Mouse (Mus musculus): Measurements from ENCODE around the gene Neurl2. TPM values are rescaled to one million over a fixed set of nuclear protein-coding genes. Genes with fewer than 3 reads are reported as not detected.
A peak's percentile ranks its signal among the peaks of the same experiment; 100 is the strongest.

Neurl2 gene
- polyA plus RNA-seq, 1 experiment from 2014 or later = 7.7 TPM

DNA sequence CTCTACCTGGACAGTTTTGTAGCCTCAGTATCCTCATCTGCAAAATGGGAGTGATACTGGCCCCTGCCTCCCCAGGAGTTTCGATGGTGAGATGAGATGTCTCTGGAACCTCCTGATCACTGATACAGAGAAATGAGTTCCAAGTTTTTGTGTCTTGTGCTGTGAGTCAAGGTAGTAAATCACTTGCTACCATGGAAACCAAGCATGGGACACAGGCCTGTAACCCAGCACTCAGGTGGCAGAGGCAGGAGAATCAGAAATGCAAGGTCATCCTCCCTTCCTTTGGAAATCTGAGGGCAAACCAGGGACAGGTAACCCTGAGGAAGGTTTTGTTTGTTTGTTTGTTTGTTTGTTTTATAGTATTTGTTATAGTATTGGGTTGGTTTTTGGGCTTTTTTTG, 4.2 kb downstream of the Neurl2 start:
- WGBS = 97% methylated on average over 1 of the region's 1 CpGs
- no peak for ATAC-seq (replicated peaks; ENCODE audit: low FRiP score, low TSS enrichment, low read depth)

DNA sequence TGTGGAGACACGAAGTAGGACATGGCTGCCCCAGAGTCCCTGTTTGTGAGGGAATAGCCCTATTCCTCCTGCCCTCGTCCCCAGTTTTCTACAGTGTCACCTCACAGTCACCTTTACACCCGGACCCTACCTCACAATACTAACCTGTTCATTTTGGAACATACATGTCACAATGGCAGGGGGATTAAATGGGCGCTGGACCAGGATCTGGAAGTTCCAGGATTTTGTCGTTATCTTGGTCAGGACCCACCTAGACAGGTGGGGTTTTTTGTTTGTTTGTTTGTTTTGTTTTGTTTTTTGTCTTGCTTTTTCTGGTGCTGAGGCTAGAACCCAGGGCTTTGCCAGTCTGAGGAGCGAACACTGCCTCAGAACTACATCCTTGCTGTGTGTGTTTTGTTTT, 4.8 kb downstream of the Neurl2 start, which contains the start of gene Spata25:
Gene Spata25, minus strand, starts transcription at position 101 of the 400 bp plus-strand sequence.
- ATAC-seq (replicated peaks; ENCODE audit: low FRiP score, low TSS enrichment, low read depth) (no peak), DNase-seq (ENCODE audit: low spot score) (no peak)
- WGBS = 87% methylated on average over 6 of the region's 6 CpGs
- peaks cover 38% of the 10 kb centered on the region for H3K36me3 ChIP-seq (ENCODE audit: control insufficient read depth, insufficient read depth, low read length)
- no peaks in the 10 kb centered on the region for H3K27me3 ChIP-seq (replicated peaks; ENCODE audit: control insufficient read depth, insufficient read depth, low read length)
- no peaks in the 10 kb centered on the region for H3K9me3 ChIP-seq (ENCODE audit: control insufficient read depth, low read length)
- H3K4me3 ChIP-seq (ENCODE audit: low read depth, low read length) = no peak within 1 kb of the TSS
- H3K9ac ChIP-seq (ENCODE audit: low read length) = no peak within 1 kb of the TSS
- no peak within 1 kb of the TSS for H3K4me2 ChIP-seq (ENCODE audit: low read length)
- H3K4me1 ChIP-seq (replicated peaks; ENCODE audit: control insufficient read depth, insufficient read depth, low read length) = peaks cover 6% of the 10 kb centered on the region; the same call in 1 of the 2 replicates
- H3K27ac ChIP-seq (ENCODE audit: low read depth) = no peak within 1 kb of the TSS

More for the DNA sequence above, 4.2 kb downstream of the Neurl2 start:
- Histone ChIP-seq H3K27me3 (replicated peaks; ENCODE audit: control insufficient read depth, insufficient read depth, low read length) (no peaks in the 10 kb centered on the region), H3K27ac (ENCODE audit: low read depth) (no peak overlapping the region), H3K4me1 (replicated peaks; ENCODE audit: control insufficient read depth, insufficient read depth, low read length) (peaks cover 1% of the 10 kb centered on the region), H3K36me3 (ENCODE audit: control insufficient read depth, insufficient read depth, low read length) (peaks cover 38% of the 10 kb centered on the region), H3K4me2 (ENCODE audit: low read length) (no peak overlapping the region), H3K4me3 (ENCODE audit: low read depth, low read length) (no peak overlapping the region), H3K9me3 (ENCODE audit: control insufficient read depth, low read length) (no peaks in the 10 kb centered on the region), H3K9ac (ENCODE audit: low read length) (no peak overlapping the region)
- no peak for DNase-seq (ENCODE audit: low spot score)

DNA sequence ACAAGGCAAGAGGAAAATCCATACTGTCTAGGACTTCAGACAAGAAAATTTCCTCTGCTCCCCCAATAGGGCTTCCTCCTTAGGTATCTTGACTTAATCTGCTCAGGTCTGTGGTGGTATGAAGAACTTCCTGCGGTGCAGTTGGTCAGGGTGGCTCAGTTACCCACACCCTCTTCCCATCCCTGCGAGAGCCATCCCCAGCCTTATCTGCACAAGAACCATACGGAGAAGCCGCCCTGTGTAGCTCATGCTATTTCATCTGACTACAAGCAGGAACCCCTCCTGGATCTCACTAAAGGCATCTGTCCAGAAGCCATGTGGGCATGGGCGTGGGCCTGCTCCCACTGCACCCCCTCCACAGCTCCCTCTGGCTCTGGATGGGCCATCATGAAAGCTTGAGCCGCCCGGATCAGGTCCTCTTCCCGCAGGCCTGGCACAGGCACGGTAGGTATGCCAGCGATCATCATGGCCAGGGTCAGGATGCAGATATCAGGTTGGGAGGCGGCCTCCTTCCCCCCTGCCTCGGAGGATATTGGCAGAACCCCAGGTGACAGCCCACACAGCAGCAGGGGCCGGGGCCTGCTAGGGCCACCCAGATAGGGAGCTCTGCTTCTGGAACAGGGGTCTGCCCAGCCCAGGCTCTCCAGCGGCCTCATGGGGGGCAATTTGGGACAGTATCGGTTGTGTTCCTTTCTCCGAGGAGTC, 6.0 kb downstream of the Neurl2 start:
- Histone ChIP-seq H3K4me2 (ENCODE audit: low read length) (no peak overlapping the region), H3K9me3 (ENCODE audit: control insufficient read depth, low read length) (no peaks in the 10 kb centered on the region), H3K4me3 (ENCODE audit: low read depth, low read length) (no peak overlapping the region), H3K27me3 (replicated peaks; ENCODE audit: control insufficient read depth, insufficient read depth, low read length) (no peaks in the 10 kb centered on the region), H3K4me1 (replicated peaks; ENCODE audit: control insufficient read depth, insufficient read depth, low read length) (peaks cover 9% of the 10 kb centered on the region), H3K9ac (ENCODE audit: low read length) (no peak overlapping the region), H3K27ac (ENCODE audit: low read depth) (no peak overlapping the region), H3K36me3 (ENCODE audit: control insufficient read depth, insufficient read depth, low read length) (peaks cover 38% of the 10 kb centered on the region)
- 89% methylated on average over 16 of the region's 16 CpGs for WGBS
- ATAC-seq (replicated peaks; ENCODE audit: low FRiP score, low TSS enrichment, low read depth) (no peak), DNase-seq (ENCODE audit: low spot score) (no peak)

DNA sequence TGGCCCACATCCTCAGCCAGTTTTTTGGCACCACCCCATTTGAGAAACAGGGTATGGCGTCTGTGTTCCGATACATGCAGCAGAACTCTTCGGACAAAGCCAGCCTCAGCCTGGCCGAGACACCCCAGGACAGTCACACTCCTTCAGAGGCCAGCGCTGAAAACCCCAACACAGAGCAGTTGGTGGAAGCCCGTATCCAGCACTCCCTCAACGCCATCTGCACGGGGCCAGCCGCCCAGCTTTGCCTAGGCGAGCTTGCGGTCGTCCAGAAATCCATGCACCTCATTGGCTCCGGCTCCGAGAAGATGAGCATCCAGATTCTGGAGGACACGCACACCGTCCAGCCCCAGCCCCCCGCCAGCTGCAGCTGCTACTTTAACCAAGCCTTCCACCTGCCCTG, 7.7 kb downstream of the Neurl2 start:
- no peak overlapping the region for H3K9ac ChIP-seq (ENCODE audit: low read length)
- no peak overlapping the region for H3K4me2 ChIP-seq (ENCODE audit: low read length)
- no peak overlapping the region for H3K27ac ChIP-seq (ENCODE audit: low read depth)
- ATAC-seq (replicated peaks; ENCODE audit: low FRiP score, low TSS enrichment, low read depth) (no peak), DNase-seq (ENCODE audit: low spot score) (no peak)
- peaks cover 10% of the 10 kb centered on the region for H3K4me1 ChIP-seq (replicated peaks; ENCODE audit: control insufficient read depth, insufficient read depth, low read length)
- H3K27me3 ChIP-seq (replicated peaks; ENCODE audit: control insufficient read depth, insufficient read depth, low read length) = no peaks in the 10 kb centered on the region
- no peak overlapping the region for H3K4me3 ChIP-seq (ENCODE audit: low read depth, low read length)
- peaks cover 48% of the 10 kb centered on the region for H3K36me3 ChIP-seq (ENCODE audit: control insufficient read depth, insufficient read depth, low read length)
- 92% methylated on average over 17 of the region's 17 CpGs for WGBS
- H3K9me3 ChIP-seq (ENCODE audit: control insufficient read depth, low read length) = no peaks in the 10 kb centered on the region

DNA sequence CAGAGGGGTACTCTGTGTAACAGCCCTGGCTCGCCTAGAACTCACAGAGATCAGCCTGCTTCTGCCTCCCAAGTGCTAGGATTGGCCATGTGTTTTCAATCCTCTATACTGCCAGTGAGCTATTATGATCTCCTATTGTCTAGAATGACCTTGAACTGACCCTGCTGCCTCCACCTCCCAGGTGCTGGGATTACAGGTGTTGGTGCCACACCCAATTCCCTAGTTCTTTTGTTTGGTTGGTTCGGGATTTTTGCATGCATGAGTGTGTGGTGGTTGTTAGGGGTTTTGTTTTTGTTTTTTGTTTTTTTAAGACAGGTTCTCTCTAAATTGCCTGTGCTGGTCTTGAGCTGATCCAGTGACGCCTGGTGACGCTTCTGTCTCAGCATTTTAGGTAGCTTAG, 9.3 kb downstream of the Neurl2 start:
- no peak overlapping the region for H3K27ac ChIP-seq (ENCODE audit: low read depth)
- no peaks in the 10 kb centered on the region for H3K27me3 ChIP-seq (replicated peaks; ENCODE audit: control insufficient read depth, insufficient read depth, low read length)
- DNase-seq (ENCODE audit: low spot score) (no peak), ATAC-seq (replicated peaks; ENCODE audit: low FRiP score, low TSS enrichment, low read depth) (no peak)
- peaks cover 54% of the 10 kb centered on the region for H3K36me3 ChIP-seq (ENCODE audit: control insufficient read depth, insufficient read depth, low read length)
- 0 out of 2 replicates have a peak overlapping the region, but pooled peaks have one; percentile 63 for H3K4me2 ChIP-seq (ENCODE audit: low read length)
- H3K9ac ChIP-seq (ENCODE audit: low read length) = no peak overlapping the region
- peak overlapping the region; percentile 91; the same call in 1 of the 2 replicates for H3K4me3 ChIP-seq (ENCODE audit: low read depth, low read length)
- 92% methylated on average over 4 of the region's 4 CpGs for WGBS
- H3K9me3 ChIP-seq (ENCODE audit: control insufficient read depth, low read length) = no peaks in the 10 kb centered on the region
- peaks cover 10% of the 10 kb centered on the region for H3K4me1 ChIP-seq (replicated peaks; ENCODE audit: control insufficient read depth, insufficient read depth, low read length)

DNA sequence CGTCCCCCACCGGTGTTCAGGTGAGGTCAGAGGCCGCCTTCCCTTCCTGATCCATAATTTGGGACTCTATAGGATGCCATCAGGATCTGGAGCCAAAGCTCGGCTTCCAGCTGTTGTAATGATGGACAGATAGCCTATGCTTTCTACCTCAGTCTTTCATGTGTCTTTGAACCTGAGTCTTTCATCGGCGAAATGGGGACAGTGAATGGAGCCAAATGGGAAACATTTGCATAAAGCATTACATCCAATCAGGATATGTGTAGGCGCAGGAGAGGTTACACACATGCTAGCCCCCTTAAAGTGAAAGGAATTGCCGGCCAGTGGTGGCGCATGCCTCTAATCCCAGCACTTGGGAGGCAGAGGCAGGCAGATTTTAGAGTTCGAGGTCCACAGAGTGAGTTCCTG, 10.1 kb downstream of the Neurl2 start:
- no peaks in the 10 kb centered on the region for H3K27me3 ChIP-seq (replicated peaks; ENCODE audit: control insufficient read depth, insufficient read depth, low read length)
- peak overlapping the region; percentile 67 for H3K9ac ChIP-seq (ENCODE audit: low read length)
- ATAC-seq (replicated peaks; ENCODE audit: low FRiP score, low TSS enrichment, low read depth) = peak; percentile 65
- peak overlapping the region; percentile 63 for H3K4me2 ChIP-seq (ENCODE audit: low read length)
- H3K27ac ChIP-seq (ENCODE audit: low read depth) = peak overlapping the region; percentile 71
- peaks cover 10% of the 10 kb centered on the region for H3K4me1 ChIP-seq (replicated peaks; ENCODE audit: control insufficient read depth, insufficient read depth, low read length)
- no peaks in the 10 kb centered on the region for H3K9me3 ChIP-seq (ENCODE audit: control insufficient read depth, low read length)
- peak overlapping the region; percentile 91 for H3K4me3 ChIP-seq (ENCODE audit: low read depth, low read length)
- H3K36me3 ChIP-seq (ENCODE audit: control insufficient read depth, insufficient read depth, low read length) = peaks cover 52% of the 10 kb centered on the region
- 1% methylated on average over 10 of the region's 10 CpGs for WGBS
- DNase-seq (ENCODE audit: low spot score) = no peak

DNA sequence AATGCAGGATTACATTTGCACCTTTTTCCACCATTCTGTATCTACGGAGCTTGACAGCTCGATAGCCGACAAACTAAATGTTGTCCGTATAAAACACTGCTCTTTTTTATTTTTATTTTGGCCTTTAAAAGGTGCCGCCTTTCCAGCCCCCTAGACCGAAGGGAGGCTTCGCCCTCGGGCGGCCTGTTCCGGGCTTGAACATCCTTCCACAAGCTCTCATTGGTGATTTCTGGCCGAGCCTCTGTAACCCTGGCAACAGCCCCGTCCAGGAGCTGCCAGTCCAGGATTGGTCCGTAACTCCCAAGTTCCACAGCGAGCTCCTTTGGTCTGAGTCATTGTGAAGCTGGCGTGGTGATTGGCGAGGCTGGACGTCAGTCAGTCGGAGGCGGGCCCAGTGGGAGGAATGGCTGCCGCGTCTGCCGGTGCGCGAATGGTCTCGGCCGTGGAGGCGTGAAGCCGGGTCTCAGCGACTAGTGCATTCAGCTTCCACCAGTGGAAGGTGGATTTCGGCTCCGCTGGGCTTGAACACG, 10.6 kb downstream of the Neurl2 start, which contains the start of gene Zswim1:
Gene Zswim1, plus strand, starts transcription at position 51 of the 530 bp plus-strand sequence.
- Histone ChIP-seq H3K27me3 (replicated peaks; ENCODE audit: control insufficient read depth, insufficient read depth, low read length) (no peaks in the 10 kb centered on the region), H3K27ac (ENCODE audit: low read depth) (peak within 1 kb of the TSS; percentile 71), H3K36me3 (ENCODE audit: control insufficient read depth, insufficient read depth, low read length) (peaks cover 47% of the 10 kb centered on the region), H3K9ac (ENCODE audit: low read length) (peak within 1 kb of the TSS; percentile 67), H3K4me1 (replicated peaks; ENCODE audit: control insufficient read depth, insufficient read depth, low read length) (peaks cover 13% of the 10 kb centered on the region), H3K9me3 (ENCODE audit: control insufficient read depth, low read length) (no peaks in the 10 kb centered on the region), H3K4me3 (ENCODE audit: low read depth, low read length) (peak within 1 kb of the TSS; percentile 91), H3K4me2 (ENCODE audit: low read length) (peak within 1 kb of the TSS; percentile 63)
- peak; percentile 99 for ATAC-seq (replicated peaks; ENCODE audit: low FRiP score, low TSS enrichment, low read depth)
- under 1% methylated on average over 32 of the region's 32 CpGs for WGBS
- peak; percentile 100 for DNase-seq (ENCODE audit: low spot score)

DNA sequence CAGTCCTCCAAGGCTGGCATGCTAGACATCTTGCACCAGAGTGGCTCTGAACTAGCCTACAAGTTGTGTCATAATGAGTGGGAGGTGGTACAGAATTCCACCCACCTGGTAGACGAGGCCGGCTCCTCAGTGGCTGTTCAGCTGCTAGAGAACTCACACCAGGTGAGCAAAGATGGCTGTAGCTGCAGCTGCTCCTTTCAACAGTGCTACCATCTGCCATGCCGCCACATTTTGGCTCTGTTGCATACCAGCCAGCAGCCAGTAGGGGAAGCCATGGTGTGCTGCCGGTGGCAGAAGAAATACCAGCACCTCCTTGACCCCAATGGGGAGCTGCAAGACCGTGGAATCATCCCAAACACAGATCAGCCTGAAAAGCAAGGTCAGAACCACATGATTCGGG, 12.2 kb downstream of the Neurl2 start:
- no peaks in the 10 kb centered on the region for H3K9me3 ChIP-seq (ENCODE audit: control insufficient read depth, low read length)
- no peak overlapping the region for H3K9ac ChIP-seq (ENCODE audit: low read length)
- H3K4me1 ChIP-seq (replicated peaks; ENCODE audit: control insufficient read depth, insufficient read depth, low read length) = peaks cover 14% of the 10 kb centered on the region
- peaks cover 32% of the 10 kb centered on the region for H3K36me3 ChIP-seq (ENCODE audit: control insufficient read depth, insufficient read depth, low read length)
- ATAC-seq (replicated peaks; ENCODE audit: low FRiP score, low TSS enrichment, low read depth) = no peak
- H3K4me2 ChIP-seq (ENCODE audit: low read length) = no peak overlapping the region
- no peaks in the 10 kb centered on the region for H3K27me3 ChIP-seq (replicated peaks; ENCODE audit: control insufficient read depth, insufficient read depth, low read length)
- H3K4me3 ChIP-seq (ENCODE audit: low read depth, low read length) = no peak overlapping the region; the same call in 1 of the 2 replicates
- DNase-seq (ENCODE audit: low spot score) = no peak
- H3K27ac ChIP-seq (ENCODE audit: low read depth) = no peak overlapping the region
- 86% methylated on average over 6 of the region's 6 CpGs for WGBS

All from intestine, embryonic 14.5 days (tissue).